Mouse (Mus musculus) heart, embryonic 16.5 days (tissue): ENCODE data around the gene Fuk. TPM values are rescaled to one million over a fixed set of nuclear protein-coding genes. Genes with fewer than 3 reads are reported as not detected.

Experiments
- ATAC-seq: fragments of 200-750 bp; cut with Nextera tagmentation; replicated peaks from 2 replicates; pipeline ENCODE4 v1.8.0; 2017; ENCODE audit warnings: moderate number of reproducible peaks; ENCODE audit not compliant: insufficient read depth, low FRiP score; ENCODE audit errors: extremely low read depth
- H3K27ac ChIP-seq: fragments of 300-500 bp; sonication (generic); 2 replicates; pipeline ENCODE4 v1.5.1; 2014; ENCODE audit warnings: mild to moderate bottlenecking, low read length, control low read depth, moderate library complexity
- H3K27me3 ChIP-seq: fragments of 300-500 bp; sonication (generic); 2 replicates; pipeline ENCODE4 v1.6.1; 2014; ENCODE audit warnings: low read length, mixed read lengths; ENCODE audit not compliant: control insufficient read depth, insufficient read depth
- H3K36me3 ChIP-seq: fragments of 300-500 bp; sonication (generic); 2 replicates; pipeline ENCODE4 v1.6.1; 2014; ENCODE audit not compliant: control insufficient read depth, insufficient read depth
- H3K4me1 ChIP-seq: fragments of 300-500 bp; sonication (generic); 2 replicates; pipeline ENCODE4 v1.6.1; 2014; ENCODE audit warnings: low read length, mixed read lengths; ENCODE audit not compliant: control insufficient read depth, insufficient read depth
- H3K4me2 ChIP-seq: fragments of 300-500 bp; sonication (generic); 2 replicates; pipeline ENCODE4 v1.6.1; 2014; ENCODE audit warnings: low read depth, mild to moderate bottlenecking, control low read depth, low read length
- H3K4me3 ChIP-seq: fragments of 300-500 bp; sonication (generic); 2 replicates; pipeline ENCODE4 v1.5.1; 2014; ENCODE audit warnings: mild to moderate bottlenecking, control low read depth, low read length
- H3K9ac ChIP-seq: fragments of 300-500 bp; sonication (generic); 2 replicates; pipeline ENCODE4 v1.6.1; 2014; ENCODE audit warnings: low read length, control low read depth
- H3K9me3 ChIP-seq: fragments of 300-500 bp; sonication (generic); replicated peaks from 2 replicates; pipeline ENCODE4 v1.6.1; 2016; ENCODE audit warnings: low read length; ENCODE audit not compliant: control insufficient read depth
- WGBS: fragments of 180-500 bp; shearing (Covaris S2); extraction: QIAGEN DNeasy Blood & Tissue Kit; methylation state at CpG from one replicate; pipeline ENCODE4 v1.1.7; 2014; 5-methylcytosine and 5-hydroxymethylcytosine counted together
- polyA plus RNA-seq: library from polyadenylated mRNA; unstranded; fragments of >200 nt; fragmentation: Nextera tagmentation; extraction: Ambion mirVana; gene quantifications from 2 replicates; pipeline ENCODE4 v1.2.1, GENCODE M21; 2015

The Fuk gene
- polyA plus RNA-seq, 1 experiment from 2014 or later, result 5.7 TPM

DNA sequence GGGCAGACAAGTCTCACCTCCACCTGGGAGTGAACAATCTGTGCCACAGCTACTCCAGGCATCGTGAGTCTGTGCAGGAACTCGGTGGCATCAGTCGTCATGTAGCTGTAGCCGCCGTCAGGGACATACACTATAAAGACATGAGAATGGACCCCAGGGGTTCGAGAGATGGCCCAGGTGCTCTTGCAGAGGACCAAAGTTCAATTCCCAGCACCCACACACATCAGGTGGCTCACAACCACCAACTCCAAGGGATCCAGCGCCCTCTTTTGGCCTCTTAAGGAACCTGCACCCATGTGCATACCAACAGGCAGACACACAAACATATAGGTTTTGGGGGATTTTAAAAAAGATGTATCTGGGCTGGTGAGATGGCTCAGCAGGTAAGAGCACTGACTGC is 10.2 kb downstream of the Fuk start:
- Histone ChIP-seq H3K4me1 (no peaks in the 10 kb centered on the region), H3K4me2 (no peak overlapping the region), H3K27me3 (no peaks in the 10 kb centered on the region), H3K27ac (no peak overlapping the region), H3K9me3 (no peaks in the 10 kb centered on the region), H3K9ac (no peak overlapping the region), H3K36me3 (peaks cover 3% of the 10 kb centered on the region; the same call in 1 of the 2 replicates), H3K4me3 (no peak overlapping the region)
- no peak for ATAC-seq
- WGBS, result 90% methylated on average over 7 of the region's 7 CpGs

DNA sequence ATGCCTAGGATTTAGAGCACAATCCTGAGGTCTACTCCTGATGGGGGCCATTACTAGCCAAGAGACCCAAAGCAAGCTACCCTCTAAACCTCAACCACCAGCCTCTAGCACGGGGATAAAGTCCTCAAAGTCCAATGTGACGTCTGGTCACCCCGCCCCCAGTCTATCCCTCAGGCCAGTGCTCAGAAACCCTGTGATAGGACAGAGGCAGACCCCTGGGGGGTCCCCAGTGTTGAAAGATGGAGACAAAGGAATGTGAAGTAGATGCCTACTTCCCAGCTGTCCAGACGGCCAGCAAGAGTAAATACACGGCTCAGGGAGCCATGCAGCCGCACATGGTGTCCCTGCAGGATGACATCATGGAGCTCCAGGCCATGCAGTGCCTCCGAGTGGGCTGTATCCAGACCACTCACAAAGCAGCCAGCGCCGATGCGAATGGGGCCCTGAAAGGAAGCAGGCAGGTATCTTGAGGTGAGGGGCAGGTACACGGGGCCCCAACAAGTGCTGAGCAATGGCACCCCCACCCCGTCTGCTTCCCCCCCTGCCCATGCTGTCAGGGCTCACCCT is 12.3 kb downstream of the Fuk start:
- ATAC-seq, result no peak
- H3K4me1 ChIP-seq, result no peaks in the 10 kb centered on the region

DNA sequence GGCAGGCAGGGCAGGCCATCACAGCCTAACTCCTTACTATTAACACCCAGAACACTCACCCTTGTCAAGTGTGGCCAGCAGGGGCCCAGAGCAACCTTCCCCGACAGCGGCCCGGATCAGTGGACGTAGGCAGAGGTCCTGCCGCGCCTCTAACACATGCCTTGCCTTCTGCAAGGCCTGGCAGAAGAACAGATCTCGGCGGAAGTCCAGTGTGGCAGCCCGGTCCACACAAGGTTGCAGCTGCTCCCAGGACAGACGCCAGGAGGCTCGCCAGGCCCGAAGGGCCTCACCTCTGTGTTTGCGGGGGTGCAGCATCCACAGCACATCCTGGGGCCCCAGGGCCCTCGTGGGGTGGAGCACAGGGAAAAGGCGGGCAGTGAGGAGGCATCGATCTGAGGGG is 13.4 kb downstream of the Fuk start:
- Histone ChIP-seq H3K4me1 (no peaks in the 10 kb centered on the region), H3K27me3 (no peaks in the 10 kb centered on the region), H3K4me3 (no peak overlapping the region), H3K9ac (no peak overlapping the region), H3K36me3 (peaks cover 7% of the 10 kb centered on the region; the same call in 1 of the 2 replicates), H3K4me2 (no peak overlapping the region), H3K9me3 (no peaks in the 10 kb centered on the region), H3K27ac (no peak overlapping the region)
- WGBS, result 86% methylated on average over 16 of the region's 16 CpGs
- no peak for ATAC-seq

More for the DNA sequence above, 12.3 kb downstream of the Fuk start:
- peaks cover 3% of the 10 kb centered on the region; the same call in 1 of the 2 replicates for H3K36me3 ChIP-seq
- no peak overlapping the region for H3K4me3 ChIP-seq
- no peaks in the 10 kb centered on the region for H3K27me3 ChIP-seq
- no peak overlapping the region for H3K27ac ChIP-seq
- WGBS, result 46% methylated on average over 12 of the region's 12 CpGs
- H3K4me2 ChIP-seq, result no peak overlapping the region
- no peak overlapping the region for H3K9ac ChIP-seq
- no peaks in the 10 kb centered on the region for H3K9me3 ChIP-seq

DNA sequence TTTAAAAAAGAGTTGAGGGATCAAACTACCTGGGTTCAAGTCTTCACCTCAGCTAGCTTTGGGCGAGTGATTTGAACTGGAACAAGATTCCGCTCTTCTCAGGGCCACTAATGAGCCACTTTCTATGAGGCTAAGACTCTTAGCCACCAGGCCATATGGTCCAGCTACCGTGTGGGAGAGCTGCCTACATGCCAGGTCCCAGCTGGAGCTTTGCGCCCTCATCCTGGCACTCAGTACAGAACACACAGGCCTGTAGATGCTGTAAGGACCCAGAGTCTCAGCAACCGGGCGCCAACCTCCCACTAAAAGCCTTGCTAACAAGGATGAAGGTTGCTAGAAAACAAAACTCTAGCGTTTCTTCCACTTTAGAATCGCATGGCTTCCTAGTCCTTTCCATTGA is 13.8 kb downstream of the Fuk start:
- 91% methylated on average over 8 of the region's 8 CpGs for WGBS
- Histone ChIP-seq H3K4me2 (no peak overlapping the region), H3K27me3 (no peaks in the 10 kb centered on the region), H3K4me1 (no peaks in the 10 kb centered on the region), H3K36me3 (peaks cover 7% of the 10 kb centered on the region; the same call in 1 of the 2 replicates), H3K9me3 (no peaks in the 10 kb centered on the region), H3K27ac (no peak overlapping the region), H3K9ac (no peak overlapping the region), H3K4me3 (no peak overlapping the region)
- no peak for ATAC-seq

DNA sequence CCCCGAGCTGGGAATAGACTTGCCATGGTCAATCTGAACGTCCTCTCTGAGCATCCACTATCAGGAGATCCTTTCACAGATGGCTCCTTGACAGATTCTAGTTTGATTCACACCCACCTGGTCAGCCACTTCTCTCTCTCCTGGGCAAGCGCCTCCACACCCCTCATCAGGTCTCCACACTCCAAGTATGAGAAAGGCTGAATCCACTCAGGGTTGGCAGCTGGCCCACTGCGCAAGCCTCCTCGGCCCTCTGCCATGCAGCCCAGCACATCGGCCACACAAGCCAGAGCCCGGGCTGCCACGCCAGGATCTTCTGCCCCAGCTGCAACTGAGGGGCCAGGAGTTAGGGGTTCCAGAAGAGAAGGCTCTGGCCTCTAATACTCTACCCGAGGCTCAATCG is 14.7 kb downstream of the Fuk start:
- no peaks in the 10 kb centered on the region for H3K4me1 ChIP-seq
- no peaks in the 10 kb centered on the region for H3K9me3 ChIP-seq
- no peak overlapping the region for H3K4me3 ChIP-seq
- no peaks in the 10 kb centered on the region for H3K27me3 ChIP-seq
- no peak overlapping the region for H3K27ac ChIP-seq
- no peak overlapping the region for H3K9ac ChIP-seq
- no peak overlapping the region for H3K4me2 ChIP-seq
- peaks cover 14% of the 10 kb centered on the region; the same call in 1 of the 2 replicates for H3K36me3 ChIP-seq
- WGBS, result 88% methylated on average over 10 of the region's 10 CpGs
- no peak for ATAC-seq

DNA sequence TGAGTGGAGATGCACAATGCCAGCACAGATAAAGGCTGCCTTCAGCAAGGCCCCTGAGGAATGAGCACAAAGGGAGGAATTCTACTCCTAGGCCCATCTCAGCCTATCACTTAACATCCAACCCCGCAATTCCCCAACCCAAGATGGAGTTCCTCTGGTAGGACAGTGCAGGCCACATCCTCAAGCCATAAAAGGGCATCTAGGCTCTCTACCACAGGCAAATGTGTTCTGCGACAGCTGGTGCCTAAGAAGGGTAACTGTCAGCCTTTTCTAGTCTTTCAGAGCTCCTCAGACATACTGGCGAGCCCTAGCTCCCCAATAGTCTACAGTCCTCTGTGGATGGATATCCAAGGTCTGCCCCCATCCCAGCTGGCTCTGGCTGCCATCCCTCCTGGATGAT is 15.7 kb downstream of the Fuk start:
- Histone ChIP-seq H3K4me2 (no peak overlapping the region), H3K27ac (no peak overlapping the region), H3K36me3 (peaks cover 22% of the 10 kb centered on the region), H3K9ac (no peak overlapping the region), H3K9me3 (no peaks in the 10 kb centered on the region), H3K4me3 (no peak overlapping the region), H3K27me3 (no peaks in the 10 kb centered on the region), H3K4me1 (no peaks in the 10 kb centered on the region)
- ATAC-seq, result no peak
- 80% methylated on average over 3 of the region's 3 CpGs for WGBS

DNA sequence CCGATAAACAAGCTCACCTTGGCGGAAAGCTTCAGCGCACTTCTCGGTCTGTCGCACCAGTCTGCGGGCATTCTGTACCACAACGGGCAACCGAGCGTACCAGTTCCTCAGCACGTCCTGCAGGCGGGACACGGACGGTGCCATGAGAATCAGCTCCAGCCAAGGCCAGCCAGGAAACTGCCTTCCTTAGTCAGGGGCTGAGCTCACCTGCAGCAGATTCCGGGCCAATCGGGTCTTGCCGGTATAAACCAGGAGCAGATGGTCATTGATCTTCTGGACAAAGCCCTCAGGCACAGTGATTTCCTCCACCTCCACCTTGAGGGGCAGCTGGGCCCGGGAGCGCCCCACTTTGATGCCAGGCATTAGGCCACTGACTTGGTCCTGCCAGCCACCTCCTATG is 18.5 kb downstream of the Fuk start:
- no peaks in the 10 kb centered on the region for H3K4me1 ChIP-seq
- WGBS, result 95% methylated on average over 18 of the region's 18 CpGs
- no peak overlapping the region for H3K27ac ChIP-seq
- H3K9me3 ChIP-seq, result no peaks in the 10 kb centered on the region
- H3K4me3 ChIP-seq, result no peak overlapping the region
- peaks cover 41% of the 10 kb centered on the region for H3K36me3 ChIP-seq
- no peaks in the 10 kb centered on the region for H3K27me3 ChIP-seq
- H3K9ac ChIP-seq, result no peak overlapping the region
- H3K4me2 ChIP-seq, result no peak overlapping the region
- no peak for ATAC-seq

DNA sequence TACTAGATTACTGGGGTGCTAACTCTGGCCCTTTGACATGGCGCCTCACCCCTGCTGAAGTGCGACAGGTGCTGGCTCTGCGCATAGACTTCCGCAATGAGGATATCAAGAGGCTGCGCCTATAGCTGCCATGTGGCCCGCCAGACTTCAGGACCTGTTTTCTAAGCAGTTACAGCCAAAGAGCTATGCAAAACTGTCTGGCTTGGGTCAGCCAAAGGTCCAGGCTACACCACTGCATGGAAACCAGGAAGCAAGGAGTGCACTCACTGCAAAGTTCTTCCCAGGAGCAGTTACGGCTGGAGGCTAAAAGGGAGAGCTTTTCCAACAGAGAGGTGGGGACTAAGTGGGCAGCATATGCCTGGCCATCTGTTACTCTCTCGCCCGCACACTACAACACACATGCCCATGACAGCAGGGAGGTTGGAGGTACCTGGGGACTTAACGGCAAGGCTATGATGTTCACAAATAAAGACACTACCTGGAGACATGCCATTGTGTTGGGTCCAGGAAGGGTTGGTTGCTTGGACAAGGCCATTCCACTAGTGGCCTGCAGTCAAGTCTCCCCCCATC is 20.5 kb downstream of the Fuk start:
- Histone ChIP-seq H3K9ac (no peak overlapping the region), H3K27me3 (no peaks in the 10 kb centered on the region), H3K4me3 (no peak overlapping the region), H3K4me1 (no peaks in the 10 kb centered on the region), H3K27ac (no peak overlapping the region), H3K36me3 (peaks cover 44% of the 10 kb centered on the region), H3K4me2 (no peak overlapping the region), H3K9me3 (no peaks in the 10 kb centered on the region)
- no peak for ATAC-seq
- 92% methylated on average over 10 of the region's 10 CpGs for WGBS

DNA sequence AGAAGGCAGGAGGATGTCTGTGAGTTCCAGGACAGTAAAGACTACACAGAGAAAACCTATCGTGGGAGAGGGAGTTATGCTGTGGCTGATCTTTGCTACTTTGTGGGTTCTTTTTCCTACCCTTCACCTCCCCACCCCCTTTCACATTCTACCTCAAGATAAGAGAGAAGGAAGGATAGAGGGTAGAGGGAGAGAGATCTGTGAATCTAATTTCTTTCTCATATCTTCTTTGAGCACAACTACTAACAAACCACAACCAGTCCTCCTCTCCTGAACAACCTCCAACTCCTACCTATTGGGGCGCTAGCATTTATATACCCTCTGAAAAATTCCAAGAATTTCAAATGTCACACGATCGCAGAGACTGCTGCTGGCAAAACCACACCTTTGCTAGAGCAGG is 24.4 kb downstream of the Fuk start:
- Histone ChIP-seq H3K4me3 (no peak overlapping the region), H3K9ac (no peak overlapping the region), H3K4me1 (no peaks in the 10 kb centered on the region), H3K4me2 (no peak overlapping the region), H3K9me3 (no peaks in the 10 kb centered on the region), H3K27ac (no peak overlapping the region), H3K27me3 (no peaks in the 10 kb centered on the region), H3K36me3 (peaks cover 57% of the 10 kb centered on the region)
- 81% methylated on average over 4 of the region's 4 CpGs for WGBS
- ATAC-seq, result no peak
